Mouse (Mus musculus): Measurements from ENCODE around the gene Frmd4b.

DNA sequence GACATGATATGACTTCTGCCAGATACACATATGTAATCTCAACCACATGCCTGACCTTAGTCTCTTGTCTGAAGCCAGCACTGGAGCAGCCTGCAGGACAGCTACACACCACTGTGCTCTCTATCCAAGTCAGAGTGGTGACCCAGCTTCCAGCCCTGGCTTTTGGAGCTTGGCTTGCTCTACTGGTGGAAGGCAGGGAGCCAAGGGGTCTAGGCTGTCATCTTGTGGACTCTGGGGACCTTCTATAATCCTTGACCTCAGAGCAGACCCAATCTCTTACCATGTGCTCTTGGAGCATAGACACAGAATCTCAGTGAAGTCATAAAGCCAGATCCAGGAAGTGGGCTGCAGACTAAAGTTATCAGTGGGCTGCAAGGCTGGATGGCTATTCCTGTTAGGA lies 30.7 kb downstream of the Frmd4b start:
- TF ChIP-seq POLR2A (IDR thresholded peaks at IDR 0.05; ENCODE audit: borderline replicate concordance, insufficient read depth, low read length) (no peak), CTCF (IDR thresholded peaks at IDR 0.05; ENCODE audit: borderline replicate concordance, insufficient read depth, low read depth, low read length) (no peak)

Measured in cerebellum, adult 2 months (tissue).